Mouse (Mus musculus) CH12.LX (cell line): ENCODE measurements at regions not wholly inside any gene's neighbourhood (a gene's known extent, or its start where the extent isn't known, plus 50 kb on each side); places are given as distances from the start of the nearest gene placed in this dataset.

Experiments
- BHLHE40 ChIP-seq: IDR thresholded peaks from 2 replicates; pipeline ENCODE4 v1.6.1; 2011; ENCODE audit warnings: mild to moderate bottlenecking, low read depth, low read length, improper control_type of control experiment
- CHD1 ChIP-seq: IDR thresholded peaks from 2 replicates; pipeline ENCODE4 v1.6.1; 2012; ENCODE audit warnings: low read depth, low read length, improper control_type of control experiment, inconsistent platforms
- CTCF ChIP-seq, 2 experiments: IDR thresholded peaks in 1 of 2; conservative IDR thresholded peaks in 1 of 2; 2 replicates each; pipeline ENCODE4 v1.5.1; 2011 to 2012; ENCODE audit warnings: low read depth in 2 of 2, low read length in 2 of 2, improper control_type of control experiment in 1 of 2, inconsistent platforms in 1 of 2, mild to moderate bottlenecking in 1 of 2, moderate library complexity in 1 of 2
- E2F4 ChIP-seq: IDR thresholded peaks from 2 replicates; pipeline ENCODE4 v1.6.1; 2011; ENCODE audit warnings: low read depth, low read length, improper control_type of control experiment; ENCODE audit not compliant: insufficient replicate concordance
- EP300 ChIP-seq: IDR thresholded peaks from 2 replicates; pipeline ENCODE4 v1.6.1; 2011; ENCODE audit warnings: low read length, improper control_type of control experiment
- NELFE ChIP-seq: IDR thresholded peaks from 2 replicates; pipeline ENCODE4 v1.6.1; 2011; ENCODE audit warnings: low read depth, low read length, improper control_type of control experiment
- POLR2A ChIP-seq: IDR thresholded peaks from 2 replicates; pipeline ENCODE4 v1.6.1; 2011; ENCODE audit warnings: low read depth, mild to moderate bottlenecking, improper control_type of control experiment, low read length
- RAD21 ChIP-seq: IDR thresholded peaks from 2 replicates; pipeline ENCODE4 v1.6.1; 2011; ENCODE audit warnings: low read depth, mild to moderate bottlenecking, low read length, improper control_type of control experiment, moderate library complexity
- USF1 ChIP-seq: IDR thresholded peaks from 2 replicates; pipeline ENCODE4 v1.6.1; 2014; ENCODE audit warnings: low read depth, mild to moderate bottlenecking, inconsistent platforms, low read length, improper control_type of control experiment

- TF ChIP-seq CTCF (conservative IDR thresholded peaks at IDR 0.05 in 1 of 2, IDR thresholded peaks at IDR 0.05 in 1 of 2; ENCODE audit: low read depth in 2 of 2, low read length in 2 of 2) (no peak), BHLHE40 (no peak), USF1 (no peak), RAD21 (no peak), CHD1 (no peak), NELFE (no peak), POLR2A (no peak), E2F4 (no peak), EP300 (no peak)
These were observed 131.9 kb upstream of the Dyrk2 start for GRCm38 (mm10) chr10:119001895-119002294.
